Mouse (Mus musculus) megakaryocyte, embryonic 14.5 days (primary cell): ENCODE data around the gene Rab3c. TPM values are rescaled to one million over a fixed set of nuclear protein-coding genes. Genes with fewer than 3 reads are reported as not detected.

Source experiments
- H3K27me3 ChIP-seq: replicated peaks from 2 replicates; pipeline ENCODE3; 2012; ENCODE audit warnings: inconsistent platforms
- H3K36me3 ChIP-seq: replicated peaks from 2 replicates; pipeline ENCODE3; 2012; ENCODE audit warnings: low read length, inconsistent platforms, mixed read lengths
- H3K4me1 ChIP-seq: 2 replicates; pipeline ENCODE4 v1.6.1; 2012; ENCODE audit warnings: inconsistent platforms
- H3K4me3 ChIP-seq: replicated peaks from 2 replicates; pipeline ENCODE3; 2012; ENCODE audit warnings: moderate library complexity, mild to moderate bottlenecking, inconsistent platforms
- H3K9me3 ChIP-seq: 2 replicates; pipeline ENCODE4 v1.6.1; 2012; ENCODE audit warnings: inconsistent platforms
- FLI1 ChIP-seq: IDR thresholded peaks from 2 replicates; pipeline ENCODE4 v1.6.1; 2012; ENCODE audit warnings: low read length, inconsistent platforms, mixed read lengths
- GATA1 ChIP-seq: IDR thresholded peaks from 3 replicates; pipeline ENCODE4 v1.6.1; 2012; ENCODE audit warnings: mixed read lengths, low read length, inconsistent platforms, borderline replicate concordance
- polyA plus RNA-seq: library from polyadenylated mRNA; stranded (reverse); fragments of >175 nt; gene quantifications from 2 replicates; pipeline ENCODE4 v1.2.3, GENCODE M21; 2012; ENCODE audit warnings: low replicate concordance; ENCODE audit not compliant: insufficient read depth

The Rab3c gene
- polyA plus RNA-seq, 1 experiment, result not detected

GRCm38 (mm10) chr13:110211526-110212075 is 69.2 kb downstream of the Rab3c start:
- Histone ChIP-seq H3K4me1 (no peaks in the 10 kb centered on the region), H3K4me3 (no peak overlapping the region), H3K27me3 (no peaks in the 10 kb centered on the region), H3K36me3 (no peaks in the 10 kb centered on the region), H3K9me3 (no peaks in the 10 kb centered on the region)
- TF ChIP-seq GATA1, result no peak

GRCm38 (mm10) chr13:110198906-110199305 is 81.9 kb downstream of the Rab3c start:
- H3K9me3 ChIP-seq, result no peaks in the 10 kb centered on the region
- no peaks in the 10 kb centered on the region for H3K36me3 ChIP-seq
- H3K4me3 ChIP-seq, result no peak overlapping the region
- H3K4me1 ChIP-seq, result no peaks in the 10 kb centered on the region
- peaks cover 3% of the 10 kb centered on the region for H3K27me3 ChIP-seq
- TF ChIP-seq GATA1 (no peak), FLI1 (no peak)

- Histone ChIP-seq H3K4me1 (peaks cover 4% of the 10 kb centered on the region; the same call in 1 of the 2 replicates), H3K27me3 (peaks cover 4% of the 10 kb centered on the region), H3K9me3 (no peaks in the 10 kb centered on the region), H3K4me3 (no peak overlapping the region), H3K36me3 (no peaks in the 10 kb centered on the region)
- TF ChIP-seq GATA1 (no peak), FLI1 (no peak)
Measured at GRCm38 (mm10) chr13:110190039-110190438, 90.8 kb downstream of the Rab3c start.

- TF ChIP-seq FLI1, result no peak
- no peak for TF ChIP-seq GATA1
- Histone ChIP-seq H3K4me1 (no peaks in the 10 kb centered on the region), H3K4me3 (no peak overlapping the region), H3K27me3 (peaks cover 1% of the 10 kb centered on the region), H3K9me3 (no peaks in the 10 kb centered on the region), H3K36me3 (no peaks in the 10 kb centered on the region)
Measured at GRCm38 (mm10) chr13:110184963-110185685, 95.7 kb downstream of the Rab3c start.

- Histone ChIP-seq H3K9me3 (no peaks in the 10 kb centered on the region), H3K4me1 (no peaks in the 10 kb centered on the region), H3K27me3 (no peaks in the 10 kb centered on the region), H3K4me3 (no peak overlapping the region), H3K36me3 (no peaks in the 10 kb centered on the region)
- TF ChIP-seq GATA1 (no peak), FLI1 (no peak)
Measured at GRCm38 (mm10) chr13:110175651-110176050, 105.1 kb downstream of the Rab3c start.

- no peaks in the 10 kb centered on the region for H3K4me1 ChIP-seq
- no peaks in the 10 kb centered on the region for H3K9me3 ChIP-seq
Measured at GRCm38 (mm10) chr13:110169669-110170068, 111.1 kb downstream of the Rab3c start.

GRCm38 (mm10) chr13:110169152-110169551 is 111.6 kb downstream of the Rab3c start:
- TF ChIP-seq GATA1 (no peak), FLI1 (no peak)
- no peaks in the 10 kb centered on the region for H3K36me3 ChIP-seq
- H3K9me3 ChIP-seq, result no peaks in the 10 kb centered on the region
- no peak overlapping the region for H3K4me3 ChIP-seq
- H3K27me3 ChIP-seq, result no peaks in the 10 kb centered on the region
- H3K4me1 ChIP-seq, result no peaks in the 10 kb centered on the region

More at GRCm38 (mm10) chr13:110169669-110170068, 111.1 kb downstream of the Rab3c start:
- no peak overlapping the region for H3K4me3 ChIP-seq
- H3K27me3 ChIP-seq, result no peaks in the 10 kb centered on the region
- TF ChIP-seq GATA1 (no peak), FLI1 (no peak)
- H3K36me3 ChIP-seq, result no peaks in the 10 kb centered on the region

GRCm38 (mm10) chr13:110168570-110168969 is 112.2 kb downstream of the Rab3c start:
- H3K4me3 ChIP-seq, result no peak overlapping the region
- no peaks in the 10 kb centered on the region for H3K27me3 ChIP-seq
- H3K4me1 ChIP-seq, result no peaks in the 10 kb centered on the region
- TF ChIP-seq GATA1 (no peak), FLI1 (no peak)
- H3K9me3 ChIP-seq, result no peaks in the 10 kb centered on the region
- no peaks in the 10 kb centered on the region for H3K36me3 ChIP-seq

- no peak overlapping the region for H3K4me3 ChIP-seq
- no peaks in the 10 kb centered on the region for H3K4me1 ChIP-seq
- H3K9me3 ChIP-seq, result no peaks in the 10 kb centered on the region
- H3K36me3 ChIP-seq, result no peaks in the 10 kb centered on the region
- no peaks in the 10 kb centered on the region for H3K27me3 ChIP-seq
- TF ChIP-seq FLI1, result no peak
Measured at GRCm38 (mm10) chr13:110166622-110167330, 114.0 kb downstream of the Rab3c start.

- Histone ChIP-seq H3K4me1 (no peaks in the 10 kb centered on the region), H3K9me3 (no peaks in the 10 kb centered on the region), H3K4me3 (no peak overlapping the region), H3K27me3 (no peaks in the 10 kb centered on the region), H3K36me3 (no peaks in the 10 kb centered on the region)
- no peak for TF ChIP-seq FLI1
- TF ChIP-seq GATA1, result no peak
Measured at GRCm38 (mm10) chr13:110159980-110160379, 120.8 kb downstream of the Rab3c start.
